Mouse (Mus musculus) G1E-ER4 (cell line): ENCODE measurements at regions not wholly inside any gene's neighbourhood (a gene's known extent, or its start where the extent isn't known, plus 50 kb on each side); places are given as distances from the start of the nearest gene placed in this dataset.

Experiments used
- GATA1 ChIP-seq: IDR thresholded peaks from one replicate; pipeline ENCODE4 v1.8.0; 2012; ENCODE audit warnings: low read length, inconsistent platforms

DNA sequence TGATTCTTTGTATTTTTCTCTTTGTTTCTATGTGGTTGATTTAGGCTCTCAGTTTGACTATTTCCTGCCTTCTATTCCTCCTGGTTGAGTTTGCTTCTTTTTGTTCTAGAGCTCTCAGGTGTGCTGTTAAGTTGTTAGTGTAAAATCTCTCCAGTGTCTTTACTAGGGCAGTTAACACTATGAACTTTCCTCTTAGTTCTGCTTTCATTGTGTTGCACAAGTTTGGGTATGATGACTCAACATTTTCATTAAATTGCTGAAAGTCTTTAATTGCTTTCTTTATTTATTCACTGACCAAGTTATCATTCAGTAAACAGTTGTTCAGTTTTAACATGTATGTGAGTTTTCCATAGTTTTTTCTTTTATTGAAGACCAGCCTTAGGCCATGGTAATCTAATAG is 772.9 kb upstream of the Marcks start:
- TF ChIP-seq GATA1 = no peak

DNA sequence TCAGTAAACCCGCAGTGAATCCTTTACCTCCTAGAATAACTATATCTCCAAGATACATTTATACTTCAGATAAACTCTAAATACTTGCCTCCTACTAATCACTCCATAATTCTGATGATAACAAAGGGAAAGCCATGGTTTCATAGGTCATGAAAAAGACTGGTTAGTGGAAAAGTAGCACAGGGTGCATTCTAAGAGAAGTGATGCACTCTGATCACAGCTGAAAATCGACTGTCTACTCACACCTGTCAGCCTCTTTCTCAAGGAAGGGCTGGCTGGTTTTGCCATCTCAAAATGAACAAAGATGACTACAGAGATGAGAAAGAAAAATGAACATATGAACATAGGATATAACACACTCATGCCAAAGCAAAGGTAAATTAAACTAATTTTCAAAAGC is 769.6 kb upstream of the Marcks start:
- TF ChIP-seq GATA1 = no peak

DNA sequence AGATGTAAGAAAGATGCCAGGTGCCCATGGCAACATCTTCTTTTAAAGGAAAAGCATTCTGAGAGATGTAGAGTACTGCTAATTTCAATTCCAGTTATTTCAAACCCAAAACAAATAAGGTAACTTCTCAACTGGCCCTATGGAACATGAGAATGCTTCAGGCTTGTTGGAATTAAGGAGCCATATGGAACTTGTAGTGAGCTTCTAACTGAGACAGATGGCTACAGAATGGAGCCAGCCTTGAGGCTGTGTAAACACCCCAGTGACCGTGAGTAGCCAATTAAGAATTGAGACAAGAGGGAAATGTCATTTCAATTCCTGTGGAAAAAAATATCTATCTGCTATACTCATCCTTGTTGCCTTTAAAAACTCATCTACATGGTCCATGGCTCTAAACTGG is 769.0 kb upstream of the Marcks start:
- no peak for TF ChIP-seq GATA1

DNA sequence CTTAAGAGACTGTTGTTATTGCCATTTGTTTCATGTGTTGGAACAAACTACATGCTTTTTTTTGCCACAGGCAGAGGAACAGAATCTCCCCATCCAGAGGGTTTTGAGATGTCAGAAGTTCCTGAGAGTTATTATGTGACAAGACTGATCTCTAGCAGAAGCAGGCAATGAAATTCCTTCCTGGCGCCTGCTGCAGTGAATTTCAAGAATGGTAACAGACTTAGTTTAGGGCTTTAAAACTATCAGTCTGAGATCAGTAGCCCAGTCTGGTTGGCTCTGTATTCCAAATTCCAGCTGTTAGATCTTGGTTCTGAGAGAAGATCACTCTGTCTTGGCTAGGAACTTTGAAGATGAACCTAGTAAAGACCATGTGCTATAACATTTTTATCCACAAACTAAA is 749.2 kb upstream of the Marcks start:
- no peak for TF ChIP-seq GATA1

DNA sequence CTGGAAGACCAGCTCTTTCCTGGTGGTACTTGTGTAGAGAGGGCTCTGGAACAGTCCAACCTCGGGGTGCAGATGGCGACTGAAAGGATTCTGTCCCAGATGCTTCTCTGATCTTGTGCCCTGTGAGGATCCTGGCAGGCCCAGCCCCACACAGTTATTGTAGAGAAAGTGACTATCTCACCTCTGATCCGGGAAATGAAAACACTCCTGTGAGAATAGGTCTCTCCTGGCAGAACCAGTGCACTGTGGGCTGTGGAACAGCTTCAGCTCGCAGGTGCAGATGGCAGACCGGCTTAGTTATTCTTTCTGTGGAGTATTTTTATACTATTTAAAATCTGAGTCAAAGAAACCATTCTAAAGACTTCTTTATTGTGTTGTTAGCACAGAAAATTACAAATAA is 742.1 kb upstream of the Marcks start:
- no peak for TF ChIP-seq GATA1

DNA sequence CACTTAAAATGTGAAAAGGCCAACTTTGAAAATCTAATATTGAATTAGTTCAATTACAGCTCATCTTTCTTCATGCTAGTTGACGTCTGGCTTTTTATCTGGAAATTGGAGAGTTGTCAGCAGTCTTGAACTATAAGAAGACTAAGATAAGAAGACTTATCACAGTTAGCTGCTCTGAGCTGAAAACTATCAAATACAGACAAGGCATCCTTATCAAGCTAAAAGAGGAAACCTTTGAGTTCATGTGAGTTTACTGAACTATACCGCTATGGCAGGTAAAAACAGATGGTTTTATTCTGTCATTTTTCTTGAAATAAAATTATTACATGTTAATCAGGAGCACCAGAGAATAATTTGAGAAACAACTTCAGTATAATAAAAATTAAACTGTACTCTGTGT is 735.2 kb upstream of the Marcks start:
- no peak for TF ChIP-seq GATA1

DNA sequence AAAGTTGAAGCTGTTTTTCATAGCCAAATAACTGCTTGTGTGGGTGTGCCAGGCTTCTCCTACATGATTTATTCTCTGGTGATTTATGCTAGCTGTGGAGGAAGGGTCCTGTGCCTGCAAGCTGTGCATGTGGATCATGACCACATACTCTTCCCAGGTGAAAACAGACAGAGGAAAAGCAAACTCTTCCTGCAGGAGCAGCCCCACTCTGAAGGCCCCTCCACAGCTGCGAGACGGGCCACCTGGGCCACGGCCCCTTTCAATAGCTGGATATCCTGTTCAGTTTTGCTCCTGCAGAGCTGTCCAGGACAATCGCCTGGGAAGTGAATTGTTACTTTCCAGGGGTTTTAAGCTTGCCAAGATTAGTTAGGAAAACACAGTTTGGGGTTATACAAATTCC is 722.3 kb upstream of the Marcks start:
- TF ChIP-seq GATA1 = no peak

DNA sequence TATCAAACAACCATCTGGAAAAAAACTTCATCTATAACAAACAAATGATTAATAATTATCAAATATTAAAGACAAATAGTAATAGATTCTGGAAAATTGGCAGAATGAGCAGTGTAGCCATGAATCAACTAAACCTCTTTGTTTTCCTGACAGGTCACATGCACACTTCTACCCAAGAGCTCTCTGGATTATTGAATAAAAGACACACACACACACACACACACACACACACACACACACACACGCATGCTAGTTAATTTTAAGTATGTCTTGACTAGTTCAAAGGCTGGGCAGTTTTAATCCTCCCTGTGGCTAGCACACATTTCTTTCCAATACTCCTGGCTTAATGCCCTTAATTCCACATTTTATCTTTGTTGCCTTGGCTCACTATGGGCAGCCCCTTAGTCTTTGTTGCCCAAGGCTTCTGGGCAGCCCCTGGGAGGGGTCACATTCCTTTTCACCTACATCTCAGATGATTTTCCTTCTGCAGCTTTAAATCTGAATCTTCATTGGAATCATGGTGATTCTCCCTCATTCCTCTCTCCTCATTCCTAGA is 710.6 kb upstream of the Marcks start:
- TF ChIP-seq GATA1 = no peak

DNA sequence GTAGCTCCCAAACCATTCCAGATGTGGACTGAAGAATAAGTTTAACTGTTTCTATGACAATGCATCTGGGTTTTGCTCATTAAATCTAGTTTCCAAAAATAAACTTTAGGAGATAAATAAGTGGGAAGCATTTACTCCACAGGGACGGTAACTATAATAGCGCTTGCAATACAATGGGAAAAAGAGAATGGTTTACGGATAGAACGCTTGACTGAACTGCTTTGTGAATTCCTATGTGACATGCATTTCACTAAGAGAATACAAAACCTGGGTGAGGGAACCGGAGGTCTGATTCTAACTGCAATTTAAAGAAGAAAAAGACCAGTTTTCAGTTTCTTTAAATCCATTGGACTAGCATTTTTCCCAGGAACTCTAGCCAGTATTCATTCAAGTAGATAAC is 704.1 kb upstream of the Marcks start:
- no peak for TF ChIP-seq GATA1

DNA sequence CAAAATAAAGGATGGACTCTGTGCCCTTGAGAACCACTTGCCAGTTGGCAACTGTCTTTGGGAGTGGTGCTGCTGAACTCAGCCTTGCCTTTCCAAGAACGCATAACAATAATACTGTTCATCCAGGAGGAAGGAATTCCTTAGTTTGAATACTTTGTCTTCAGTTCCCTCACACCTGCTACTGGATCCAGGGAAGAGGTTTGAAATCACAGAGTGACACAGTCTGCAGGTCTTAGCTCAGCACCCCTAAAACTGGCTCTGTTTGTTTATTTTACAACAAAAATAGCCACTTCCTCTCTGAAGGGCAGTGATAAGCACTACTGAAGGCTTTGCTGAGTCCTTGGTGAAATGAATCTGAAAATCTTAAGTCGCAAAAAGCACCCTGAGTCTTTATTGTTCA is 703.1 kb upstream of the Marcks start:
- TF ChIP-seq GATA1 = no peak

DNA sequence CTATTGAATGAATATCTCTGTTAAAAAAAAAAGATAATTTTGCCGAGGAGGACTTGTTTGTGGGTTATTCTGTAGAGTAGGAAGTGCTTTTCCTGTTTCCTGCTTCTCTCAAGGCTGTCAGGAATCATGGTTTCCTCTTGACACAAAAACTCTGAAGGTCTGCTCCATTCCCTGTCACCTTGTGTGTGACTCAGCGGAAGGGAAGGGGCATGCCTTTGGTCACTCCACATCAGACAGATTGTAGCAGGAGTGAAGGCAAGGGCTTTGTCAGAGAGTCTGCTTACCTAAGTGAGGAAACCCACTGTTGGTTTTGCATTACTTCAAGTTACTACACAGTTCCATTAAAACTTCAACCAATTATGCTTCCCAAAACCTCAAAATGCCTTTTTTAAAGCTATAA is 699.0 kb upstream of the Marcks start:
- no peak for TF ChIP-seq GATA1

DNA sequence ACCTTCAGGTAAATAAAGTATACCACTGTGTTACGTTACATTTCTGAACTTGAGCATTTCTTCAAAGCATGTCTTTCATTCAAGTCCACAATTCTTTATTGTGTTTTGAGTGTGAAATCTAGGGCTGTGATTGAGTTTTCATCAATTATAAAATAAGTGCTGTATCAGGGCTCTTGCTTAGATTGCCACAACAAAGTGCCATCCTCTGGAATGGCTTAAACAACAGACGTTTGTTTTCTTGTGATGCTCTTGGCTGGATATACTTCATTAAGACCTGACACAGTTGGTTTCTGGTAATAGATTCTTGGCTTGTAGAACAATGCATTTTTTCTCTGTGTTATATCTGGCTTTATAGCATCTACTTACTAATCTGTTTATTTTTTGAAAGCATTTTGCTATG is 674.3 kb upstream of the Marcks start:
- no peak for TF ChIP-seq GATA1

DNA sequence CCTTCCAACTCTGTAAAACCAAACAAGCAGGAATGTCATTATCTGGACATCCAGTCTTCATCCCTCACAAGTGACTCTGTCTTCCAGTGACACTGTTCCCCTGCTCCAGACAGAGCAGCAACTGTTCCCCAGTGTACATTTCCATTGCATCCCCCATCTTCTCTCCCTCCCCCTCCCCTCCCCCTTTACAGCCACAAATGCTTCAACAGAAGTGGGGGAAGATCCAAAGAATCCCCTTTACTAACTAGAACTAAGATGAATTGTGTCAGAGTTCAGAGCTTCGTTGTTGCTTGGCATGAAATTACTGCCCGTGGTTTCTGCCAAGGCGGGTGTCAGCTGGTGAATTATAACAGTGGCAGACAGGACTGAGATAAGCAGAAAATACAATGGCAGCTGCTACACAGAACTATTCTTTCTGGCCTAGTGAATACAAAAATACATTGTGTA is 673.7 kb upstream of the Marcks start:
- no peak for TF ChIP-seq GATA1

DNA sequence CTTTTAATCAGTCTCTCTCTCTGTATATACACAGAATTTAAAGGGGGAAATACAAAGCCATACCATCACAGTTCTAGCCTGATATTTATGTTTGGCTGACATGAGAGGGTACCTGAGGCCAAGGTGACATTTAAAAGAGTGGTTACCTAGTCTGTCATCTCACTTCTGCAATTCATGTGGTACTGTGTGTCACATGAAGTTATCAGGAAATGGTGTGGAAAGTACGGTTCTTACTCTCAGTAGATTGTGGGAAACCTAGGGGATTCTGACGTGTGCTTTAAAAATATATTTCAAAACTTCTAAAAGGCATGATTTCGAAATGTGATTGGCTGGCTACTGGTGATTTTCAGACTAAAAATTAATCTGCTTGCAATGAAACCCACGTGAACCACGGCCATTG is 673.1 kb upstream of the Marcks start:
- no peak for TF ChIP-seq GATA1

DNA sequence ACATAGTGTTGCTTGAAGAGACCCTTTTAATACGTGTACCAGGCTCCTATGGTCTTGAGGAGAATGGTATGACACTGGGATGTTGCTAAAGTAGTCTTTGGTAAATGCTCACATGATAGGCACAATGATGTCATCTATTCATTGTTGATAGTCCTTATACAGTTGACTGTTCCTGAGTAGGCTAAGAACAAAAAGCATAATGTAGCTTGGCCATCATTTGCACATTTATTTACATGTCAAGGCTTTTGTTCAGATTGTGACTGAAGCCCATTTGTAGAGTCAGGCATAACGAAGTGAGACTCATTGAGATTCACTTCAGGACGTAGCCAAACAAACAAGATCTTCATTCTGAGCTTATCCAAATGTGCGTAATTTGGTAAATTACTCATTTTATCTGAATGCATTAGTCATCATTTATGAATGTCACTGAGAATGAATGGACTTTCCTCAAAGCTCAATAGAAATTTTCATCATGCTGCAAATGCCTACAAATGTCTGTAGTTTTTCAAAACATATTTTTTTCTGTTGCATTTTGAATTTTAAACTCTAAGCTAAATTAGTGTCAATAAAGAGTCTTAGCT is 664.6 kb upstream of the Marcks start:
- no peak for TF ChIP-seq GATA1

DNA sequence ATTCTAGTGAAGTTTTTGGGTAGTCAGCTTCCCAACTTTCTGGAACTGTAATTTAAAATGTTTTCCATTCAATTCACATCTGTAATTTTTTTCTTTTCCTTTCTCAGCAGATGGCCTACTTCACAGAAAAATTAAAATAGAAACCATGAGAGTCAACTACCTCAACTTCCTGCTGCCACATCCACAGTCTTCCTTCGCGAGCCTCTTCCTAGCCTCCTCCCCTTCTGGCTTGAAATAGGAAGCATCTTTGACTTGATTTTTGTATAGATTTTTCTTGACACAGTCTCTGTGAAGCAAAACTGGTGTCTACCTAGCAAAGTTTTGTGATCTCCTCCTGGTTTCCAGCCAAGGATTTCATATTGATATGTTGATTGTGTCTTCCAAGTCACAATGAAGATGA is 660.7 kb upstream of the Marcks start:
- TF ChIP-seq GATA1 = no peak

DNA sequence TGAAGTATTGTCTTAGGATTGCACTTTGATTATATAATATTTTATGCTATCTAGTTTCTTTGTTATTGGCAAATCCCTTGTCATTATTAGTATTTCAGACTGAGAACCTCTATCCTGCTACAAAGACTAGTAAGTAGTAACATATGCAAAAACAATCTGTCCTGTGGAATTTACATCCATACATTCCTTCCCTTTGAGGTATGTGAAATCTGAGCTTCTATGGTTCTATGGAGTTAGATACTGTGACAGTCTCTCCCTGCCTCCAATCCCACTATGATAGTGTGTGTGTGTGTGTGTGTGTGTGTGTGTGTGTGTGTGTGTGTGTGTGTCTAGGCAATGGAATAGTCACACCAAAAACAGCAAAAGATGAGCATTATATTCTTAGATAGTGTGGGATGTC is 659.6 kb upstream of the Marcks start:
- no peak for TF ChIP-seq GATA1

DNA sequence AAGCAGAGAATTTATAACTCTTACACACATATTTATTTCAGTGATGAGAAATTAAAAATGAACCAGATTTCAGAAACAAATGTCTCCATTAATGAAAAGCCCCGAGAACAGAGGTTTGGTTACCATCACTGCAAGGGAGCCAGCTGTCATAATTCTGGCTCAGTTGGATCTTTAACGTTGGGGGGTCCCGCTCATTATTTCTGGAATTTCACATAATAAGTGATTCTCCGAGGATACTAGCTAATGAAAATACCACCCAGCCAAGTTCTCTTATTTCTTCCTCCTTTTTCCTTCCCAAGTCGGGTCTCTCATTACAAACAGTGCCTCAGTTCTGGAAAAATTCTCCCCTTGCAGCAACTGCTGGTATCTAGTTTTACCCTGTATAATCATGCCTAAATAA is 659.0 kb upstream of the Marcks start:
- TF ChIP-seq GATA1 = no peak
